Mouse (Mus musculus): Measurements from ENCODE around the gene 2810021J22Rik. TPM values are rescaled to one million over a fixed set of nuclear protein-coding genes. Genes with fewer than 3 reads are reported as not detected.
"Not testable (repeated sequence)": the region's sequence is repeated elsewhere in the genome, so short reads cannot be mapped to it uniquely, and the experiment has no call there.

Gene 2810021J22Rik
- 0.02 TPM in 1 of 2 replicates, not detected in the other for polyA plus RNA-seq (2012)

- TF ChIP-seq GATA1 (IDR thresholded peaks at IDR 0.05; ENCODE audit: low read length) = no peak
These were observed at the start of gene 2810021J22Rik for GRCm38 (mm10) chr11:58867039-58867953. Gene 2810021J22Rik, plus strand, starts transcription at chr11:58867216.

- not testable (repeated sequence) for TF ChIP-seq GATA1 (IDR thresholded peaks at IDR 0.05; ENCODE audit: low read length)
These were observed 38.1 kb upstream of the 2810021J22Rik start, which contains the start of gene Olfr312 for GRCm38 (mm10) chr11:58828937-58829336. Gene Olfr312, plus strand, starts transcription at chr11:58829237.

- TF ChIP-seq GATA1 (IDR thresholded peaks at IDR 0.05; ENCODE audit: low read length) = no peak
These were observed 37.3 kb upstream of the 2810021J22Rik start for GRCm38 (mm10) chr11:58829764-58830163.

- TF ChIP-seq GATA1 (IDR thresholded peaks at IDR 0.05; ENCODE audit: low read length) = not testable (repeated sequence)
These were observed 28.1 kb upstream of the 2810021J22Rik start, which contains the start of gene Olfr311 for GRCm38 (mm10) chr11:58838951-58839350. Gene Olfr311, plus strand, starts transcription at chr11:58839251.

GRCm38 (mm10) chr11:58846919-58847461 lies 20.0 kb upstream of the 2810021J22Rik start, which contains the start of gene Gm12258:
Gene Gm12258, plus strand, starts transcription at chr11:58847158.
- no peak for TF ChIP-seq GATA1 (IDR thresholded peaks at IDR 0.05; ENCODE audit: low read length)

- TF ChIP-seq GATA1 (IDR thresholded peaks at IDR 0.05; ENCODE audit: low read length) = no peak
These were observed 19.4 kb upstream of the 2810021J22Rik start for GRCm38 (mm10) chr11:58847636-58848035.

- no peak for TF ChIP-seq GATA1 (IDR thresholded peaks at IDR 0.05; ENCODE audit: low read length)
These were observed 17.3 kb upstream of the 2810021J22Rik start for GRCm38 (mm10) chr11:58849731-58850130.

- TF ChIP-seq GATA1 (IDR thresholded peaks at IDR 0.05; ENCODE audit: low read length) = no peak
These were observed 6.3 kb upstream of the 2810021J22Rik start for GRCm38 (mm10) chr11:58860744-58861143.

- no peak for TF ChIP-seq GATA1 (IDR thresholded peaks at IDR 0.05; ENCODE audit: low read length)
These were observed 926 bp downstream of the 2810021J22Rik start for GRCm38 (mm10) chr11:58867954-58868330.

GRCm38 (mm10) chr11:58870961-58871360 lies 3.9 kb downstream of the 2810021J22Rik start:
- TF ChIP-seq GATA1 (IDR thresholded peaks at IDR 0.05; ENCODE audit: low read length) = no peak

GRCm38 (mm10) chr11:58883756-58884155 lies 16.7 kb downstream of the 2810021J22Rik start:
- no peak for TF ChIP-seq GATA1 (IDR thresholded peaks at IDR 0.05; ENCODE audit: low read length)

- no peak for TF ChIP-seq GATA1 (IDR thresholded peaks at IDR 0.05; ENCODE audit: low read length)
These were observed 23.5 kb downstream of the 2810021J22Rik start for GRCm38 (mm10) chr11:58890511-58890910.

GRCm38 (mm10) chr11:58894456-58894855 lies 27.4 kb downstream of the 2810021J22Rik start:
- TF ChIP-seq GATA1 (IDR thresholded peaks at IDR 0.05; ENCODE audit: low read length) = no peak

GRCm38 (mm10) chr11:58897485-58897884 lies 30.5 kb downstream of the 2810021J22Rik start:
- no peak for TF ChIP-seq GATA1 (IDR thresholded peaks at IDR 0.05; ENCODE audit: low read length)

GRCm38 (mm10) chr11:58901080-58901479 lies 34.1 kb downstream of the 2810021J22Rik start:
- no peak for TF ChIP-seq GATA1 (IDR thresholded peaks at IDR 0.05; ENCODE audit: low read length)

Data from G1E-ER4 (cell line).